Mouse (Mus musculus) heart, postnatal 25 days (tissue): ENCODE measurements around the gene Chsy1. TPM values are rescaled to one million over a fixed set of nuclear protein-coding genes. Genes with fewer than 3 reads are reported as not detected.
"Not testable (repeated sequence)": the region's sequence is repeated elsewhere in the genome, so short reads cannot be mapped to it uniquely, and the experiment has no call there.

Source experiments
- DNase-seq: peaks from one replicate; pipeline ENCODE4 v3.0.0; 2022; ENCODE audit warnings: low spot score
- intact Hi-C: fragments of 180-260 bp; cut with DNase I; formaldehyde crosslinking; loops from one replicate; pipeline ENCODE4 v1.15.1; 2025
- total RNA-seq, 2 experiments: library from RNA; stranded (reverse); gene quantifications; 2 replicates each; pipeline ENCODE4 v1.2.3; 2021

Chsy1 gene
- total RNA-seq, 2 experiments from 2014 or later = 14.4 to 16.8 TPM

GRCm38 (mm10) chr7:66164427-66165031 is 55.2 kb downstream of the Chsy1 start:
- intact Hi-C loops = no loop called here
- DNase-seq = no peak

GRCm38 (mm10) chr7:66165036-66165798 is 55.9 kb downstream of the Chsy1 start:
- intact Hi-C loops = no loop called here
- DNase-seq = no peak

GRCm38 (mm10) chr7:66168877-66169276 is 59.6 kb downstream of the Chsy1 start:
- intact Hi-C loops = no loop called here

GRCm38 (mm10) chr7:66169476-66169875 is 60.2 kb downstream of the Chsy1 start:
- intact Hi-C loops = no loop called here

More at GRCm38 (mm10) chr7:66168877-66169276, 59.6 kb downstream of the Chsy1 start:
- no peak for DNase-seq

GRCm38 (mm10) chr7:66170802-66171505 is 61.6 kb downstream of the Chsy1 start:
- intact Hi-C loops = no loop called here
- no peak for DNase-seq

More at GRCm38 (mm10) chr7:66169476-66169875, 60.2 kb downstream of the Chsy1 start:
- no peak for DNase-seq

- no peak for DNase-seq
- intact Hi-C loops = no loop called here
These were observed 66.4 kb downstream of the Chsy1 start for GRCm38 (mm10) chr7:66175738-66176137.

GRCm38 (mm10) chr7:66176256-66176655 is 66.9 kb downstream of the Chsy1 start:
- intact Hi-C loops = no loop called here
- DNase-seq = no peak

- intact Hi-C loops = no loop called here
- DNase-seq = no peak
These were observed 67.6 kb downstream of the Chsy1 start for GRCm38 (mm10) chr7:66176929-66177328.

GRCm38 (mm10) chr7:66178101-66178500 is 68.8 kb downstream of the Chsy1 start:
- intact Hi-C loops = no loop called here
- DNase-seq = no peak

GRCm38 (mm10) chr7:66179120-66179581 is 69.8 kb downstream of the Chsy1 start:
- intact Hi-C loops = no loop called here
- DNase-seq = peak; percentile 56

- intact Hi-C loops = no loop called here
- DNase-seq = no peak
These were observed 70.4 kb downstream of the Chsy1 start for GRCm38 (mm10) chr7:66179711-66180110.

GRCm38 (mm10) chr7:66180260-66180659 is 70.9 kb downstream of the Chsy1 start:
- no peak for DNase-seq
- intact Hi-C loops = no loop called here

- DNase-seq = no peak
- intact Hi-C loops = no loop called here
These were observed 71.5 kb downstream of the Chsy1 start for GRCm38 (mm10) chr7:66180711-66181365.

- intact Hi-C loops = no loop called here
- DNase-seq = no peak
These were observed 72.9 kb downstream of the Chsy1 start for GRCm38 (mm10) chr7:66182075-66182715.

GRCm38 (mm10) chr7:66183404-66183803 is 74.1 kb downstream of the Chsy1 start:
- no peak for DNase-seq
- intact Hi-C loops = no loop called here

GRCm38 (mm10) chr7:66184026-66184425 is 74.7 kb downstream of the Chsy1 start:
- intact Hi-C loops = no loop called here
- no peak for DNase-seq

- intact Hi-C loops = no loop called here
- DNase-seq = no peak
These were observed 76.1 kb downstream of the Chsy1 start for GRCm38 (mm10) chr7:66185370-66185769.

- intact Hi-C loops = no loop called here
- no peak for DNase-seq
These were observed 78.4 kb downstream of the Chsy1 start for GRCm38 (mm10) chr7:66187581-66188231.

GRCm38 (mm10) chr7:66190385-66190784 is 81.1 kb downstream of the Chsy1 start:
- intact Hi-C loops = loop anchor here (5.0 kb wide), 1 partner anchor 33 kb away; no protein-coding TSS in a partner anchor
- not testable (repeated sequence) for DNase-seq
